Mouse (Mus musculus) megakaryocyte progenitor cell, adult 5-6 weeks (primary cell): Measurements from ENCODE around the gene Efcab11. TPM values are rescaled to one million over a fixed set of nuclear protein-coding genes. Genes with fewer than 3 reads are reported as not detected.

ENCODE experiments used
- total RNA-seq, 2 experiments: library from RNA; stranded (forward) in 1 of 2; stranded (reverse) in 1 of 2; fragments of 157-497, 149-512 nt in 1 of 2; fragments of 200-1000 nt in 1 of 2; gene quantifications; 2 replicates each; pipeline versions ENCODE4 v1.2.3 to v1.2.4; 2015 to 2017

Efcab11 gene
- total RNA-seq, 2 experiments from 2014 or later: 5.1 to 10.2 TPM

Other genes starting within 250 kb of the Efcab11 start
- gene Tdp1, start 78 bp upstream of the Efcab11 start, total RNA-seq (2015): 33.1 and 37.8 TPM in 2 replicates
- gene Tdp1, start 78 bp upstream of the Efcab11 start, total RNA-seq (2017): 13.1 and 21.4 TPM in 2 replicates
- 0.37 and 0.49 TPM in 2 replicates for gene Kcnk13, start 80.1 kb upstream of the Efcab11 start, total RNA-seq (2015)
- 0.46 TPM in 1 of 2 replicates, not detected in the other for gene Kcnk13, start 80.1 kb upstream of the Efcab11 start, total RNA-seq (2017)
- 236 and 253 TPM in 2 replicates for gene Psmc1, start 225.7 kb upstream of the Efcab11 start, total RNA-seq (2015)
- gene Psmc1, start 225.7 kb upstream of the Efcab11 start, total RNA-seq (2017): 265 and 368 TPM in 2 replicates